Mouse (Mus musculus) olfactory bulb, adult 2 months (tissue): Measurements from ENCODE around the gene Ankrd33b.

ENCODE experiments used
- CTCF ChIP-seq: fragments of 200-500 bp; IDR thresholded peaks from 2 replicates; pipeline ENCODE4 v1.5.1; 2012; ENCODE audit warnings: low read depth, mild to moderate bottlenecking, low read length, moderate library complexity; ENCODE audit not compliant: insufficient read depth
- POLR2A ChIP-seq: fragments of 200-500 bp; IDR thresholded peaks from 2 replicates; pipeline ENCODE4 v1.6.1; 2012; ENCODE audit warnings: mild to moderate bottlenecking, low read depth, low read length, moderate library complexity; ENCODE audit not compliant: insufficient read depth

GRCm38 (mm10) chr15:31305181-31305580 is 62.3 kb downstream of the Ankrd33b start:
- no peak for TF ChIP-seq CTCF
- no peak for TF ChIP-seq POLR2A
